8 mouse cellular contexts compared by ENCODE assay signal in genomic region chr17:47521551-47522258, GRCm38 (mm10). TPM values are rescaled to one million over a fixed set of nuclear protein-coding genes. Genes with fewer than 3 reads are reported as not detected.
A peak's percentile ranks its signal among the peaks of the same experiment; 100 is the strongest.
DNase-seq lines count a peak whose midpoint lies in the region; ATAC-seq lines count a peak whose summit lies in the region.

No protein-coding gene starts in this region.

- ATAC-seq in embryonic facial prominence, embryonic 12.5 days (ENCODE audit: insufficient number of reproducible peaks, insufficient read depth, low FRiP score, low TSS enrichment), result peak; percentile 87
- ATAC-seq in heart, embryonic 15.5 days (replicated peaks; ENCODE audit: insufficient number of reproducible peaks, insufficient read depth, low FRiP score, low read depth), result peak; percentile 89
- peak; percentile 89 for ATAC-seq in megakaryocyte, adult 5-6 weeks (ENCODE audit: poor library complexity, severe bottlenecking)

- whole genome bisulfite sequencing in embryonic facial prominence, embryonic 12.5 days, result 2% methylated on average over 16 of the region's 17 CpGs
- WGBS in heart, embryonic 15.5 days, result under 1% methylated on average over 17 of the region's 17 CpGs

- peaks cover 45% of the 10 kb centered on the region for H3K4me1 ChIP-seq in embryonic facial prominence, embryonic 12.5 days
- peaks cover 71% of the 10 kb centered on the region for H3K4me1 ChIP-seq in heart, embryonic 15.5 days (replicated peaks)

- no peaks in the 10 kb centered on the region for H3K27me3 ChIP-seq in embryonic facial prominence, embryonic 12.5 days
- H3K27me3 ChIP-seq in heart, embryonic 15.5 days, result no peaks in the 10 kb centered on the region

- peak overlapping the region; percentile 37; the same call in 1 of the 2 replicates for H3K9ac ChIP-seq in embryonic facial prominence, embryonic 12.5 days
- peak overlapping the region; percentile 47 for H3K9ac ChIP-seq in heart, embryonic 15.5 days

- H3K4me2 ChIP-seq in embryonic facial prominence, embryonic 12.5 days (replicated peaks), result peak overlapping the region; percentile 27
- peak overlapping the region; percentile 60 for H3K4me2 ChIP-seq in heart, embryonic 15.5 days

- no peaks in the 10 kb centered on the region for H3K36me3 ChIP-seq in embryonic facial prominence, embryonic 12.5 days
- no peaks in the 10 kb centered on the region for H3K36me3 ChIP-seq in heart, embryonic 15.5 days

- no peaks in the 10 kb centered on the region for H3K9me3 ChIP-seq in embryonic facial prominence, embryonic 12.5 days
- H3K9me3 ChIP-seq in heart, embryonic 15.5 days (replicated peaks), result no peaks in the 10 kb centered on the region

- peak overlapping the region; percentile 2; the same call in 1 of the 2 replicates for H3K4me3 ChIP-seq in embryonic facial prominence, embryonic 12.5 days
- peak overlapping the region; percentile 26 for H3K4me3 ChIP-seq in heart, embryonic 15.5 days

- peak overlapping the region; percentile 96 for H3K27ac ChIP-seq in embryonic facial prominence, embryonic 12.5 days
- peak overlapping the region; percentile 99 for H3K27ac ChIP-seq in heart, embryonic 15.5 days

- DNase-seq in urinary bladder, postnatal 14 days (ENCODE audit: low spot score), result peak; percentile 65
- no peak for DNase-seq in urinary bladder, adult 2 months (ENCODE audit: low spot score)
- DNase-seq in kidney, postnatal 25 days, result peak; percentile 31 to 72
- DNase-seq in skeletal muscle tissue, adult 2 months (ENCODE audit: low read depth, low spot score), result peak; percentile 67
- no peak for DNase-seq in cerebellum, adult 18-20 months

RNA-seq across cellular contexts. Expression of gene Ccnd3, which starts 16.9 kb away (rescaled TPM):
- polyA plus RNA-seq in urinary bladder, adult 2 months (2012; rRNA removed), result 110 and 134 TPM in 2 replicates
- 355 and 362 TPM in 2 replicates for polyA plus RNA-seq in embryonic facial prominence, embryonic 12.5 days (2016; fragmentation: Nextera tagmentation; extraction: Ambion mirVana)
- polyA plus RNA-seq in heart, embryonic 15.5 days (2015; fragmentation: Nextera tagmentation; extraction: Ambion mirVana), result 369 and 456 TPM in 2 replicates
- total RNA-seq in megakaryocyte, adult 5-6 weeks (2015), result 315 and 324 TPM in 2 replicates
- 155 and 184 TPM in 2 replicates for total RNA-seq in megakaryocyte, adult 5-6 weeks (2017)

RNA-seq across cellular contexts. Expression of gene Taf8, which starts 19.6 kb away (rescaled TPM):
- 29.5 and 33.2 TPM in 2 replicates for polyA plus RNA-seq in urinary bladder, adult 2 months (2012; rRNA removed)
- polyA plus RNA-seq in embryonic facial prominence, embryonic 12.5 days (2016; fragmentation: Nextera tagmentation; extraction: Ambion mirVana), result 34.2 and 35.8 TPM in 2 replicates
- polyA plus RNA-seq in heart, embryonic 15.5 days (2015; fragmentation: Nextera tagmentation; extraction: Ambion mirVana), result 17.0 and 20.5 TPM in 2 replicates
- 16.3 and 19.3 TPM in 2 replicates for total RNA-seq in megakaryocyte, adult 5-6 weeks (2015)
- total RNA-seq in megakaryocyte, adult 5-6 weeks (2017), result 44.0 and 57.5 TPM in 2 replicates

Comparison
In these comparisons a context has a peak if more than half of its experiments do, and no peak if none do; other contexts are left out.
1. DNase-seq: peak in urinary bladder, postnatal 14 days (single experiment), kidney, postnatal 25 days (2 of 2) and skeletal muscle tissue, adult 2 months (single experiment); none in urinary bladder, adult 2 months (single experiment) and cerebellum, adult 18-20 months (0 of 2).
2. Peak in every context shown above with its lines, with median percentiles within 50 percentile points of each other: ATAC-seq.